Mouse (Mus musculus): Measurements from ENCODE around the gene Dock3.

GRCm38 (mm10) chr9:106893327-106893726 is 338.4 kb downstream of the Dock3 start:
- TF ChIP-seq POLR2A (IDR thresholded peaks at IDR 0.05; ENCODE audit: borderline replicate concordance, extremely low read depth, insufficient read depth, insufficient read length, poor library complexity, severe bottlenecking) (no peak), CTCF (IDR thresholded peaks at IDR 0.05; ENCODE audit: borderline replicate concordance, extremely low read depth, insufficient read depth, insufficient read length) (no peak)

Measured in brain, embryonic 14.5 days (tissue).